Mouse (Mus musculus) myocyte (in vitro differentiated cells): ENCODE results near the gene 2610008E11Rik. TPM values are rescaled to one million over a fixed set of nuclear protein-coding genes. Genes with fewer than 3 reads are reported as not detected.

Experiments
- H3K27me3 ChIP-seq: one replicate; pipeline ENCODE4 v1.6.1; 2011; ENCODE audit not compliant: control insufficient read depth, insufficient read depth, insufficient read length
- H3K36me3 ChIP-seq: one replicate; pipeline ENCODE4 v1.6.1; 2011; ENCODE audit not compliant: control insufficient read depth, insufficient read depth
- H3K4me2 ChIP-seq: one replicate; pipeline ENCODE4 v1.6.1; 2011; ENCODE audit warnings: low read depth, control low read depth
- H3K4me3 ChIP-seq: one replicate; pipeline ENCODE4 v1.5.1; 2011; ENCODE audit warnings: mild to moderate bottlenecking, control low read depth, moderate library complexity
- H3K79me2 ChIP-seq: one replicate; pipeline ENCODE4 v1.6.1; 2011; ENCODE audit not compliant: control insufficient read depth, insufficient read depth
- H3ac ChIP-seq: one replicate; pipeline ENCODE4 v1.6.1; 2011; ENCODE audit not compliant: control insufficient read depth, insufficient read length
- CEBPB ChIP-seq: IDR thresholded peaks from 2 replicates; pipeline ENCODE4 v1.6.1; 2011; ENCODE audit warnings: mild to moderate bottlenecking, moderate library complexity; ENCODE audit not compliant: poor library complexity, insufficient read depth, severe bottlenecking
- E2F4 ChIP-seq: IDR thresholded peaks from one replicate; pipeline ENCODE4 v1.6.1; 2011; ENCODE audit warnings: mild to moderate bottlenecking, control low read depth, moderate library complexity; ENCODE audit not compliant: insufficient read depth
- MAX ChIP-seq: IDR thresholded peaks from one replicate; pipeline ENCODE4 v1.6.1; 2011; ENCODE audit warnings: low read depth, mild to moderate bottlenecking, control low read depth
- MYOD1 ChIP-seq, 3 experiments: IDR thresholded peaks; one replicate each; pipeline ENCODE4 v1.6.1; 2011; ENCODE audit warnings: control low read depth in 2 of 3, low read depth in 2 of 3, mild to moderate bottlenecking in 2 of 3, moderate library complexity in 1 of 3; ENCODE audit not compliant: insufficient read length in 2 of 3, control insufficient read depth in 1 of 3
- MYOG ChIP-seq, 3 experiments: IDR thresholded peaks; one replicate each; pipeline ENCODE4 v1.6.1; 2011; ENCODE audit warnings: control low read depth in 2 of 3, low read depth in 2 of 3, mild to moderate bottlenecking in 2 of 3; ENCODE audit not compliant: insufficient read length in 2 of 3, control insufficient read depth in 1 of 3, insufficient read depth in 1 of 3
- POLR2A ChIP-seq: IDR thresholded peaks from one replicate; pipeline ENCODE4 v1.6.1; 2011; ENCODE audit warnings: low read depth, mild to moderate bottlenecking, control low read depth, moderate library complexity; ENCODE audit not compliant: insufficient read length
- POLR2AphosphoS2 ChIP-seq: IDR thresholded peaks from one replicate; pipeline ENCODE4 v1.6.1; 2011; ENCODE audit warnings: low read depth, control low read depth; ENCODE audit not compliant: insufficient read length
- REST ChIP-seq: IDR thresholded peaks from one replicate; pipeline ENCODE4 v1.6.1; 2011; ENCODE audit warnings: mild to moderate bottlenecking, control low read depth, moderate library complexity; ENCODE audit not compliant: insufficient read depth, insufficient read length
- SRF ChIP-seq: IDR thresholded peaks from one replicate; pipeline ENCODE4 v1.6.1; 2011; ENCODE audit warnings: low read depth; ENCODE audit not compliant: control insufficient read depth, insufficient read length
- TCF12 ChIP-seq: IDR thresholded peaks from one replicate; pipeline ENCODE4 v1.6.1; 2011; ENCODE audit warnings: mild to moderate bottlenecking, control low read depth; ENCODE audit not compliant: poor library complexity, insufficient read depth, severe bottlenecking
- TCF3 ChIP-seq: IDR thresholded peaks from one replicate; pipeline ENCODE4 v1.6.1; 2011; ENCODE audit warnings: low read depth, control low read depth; ENCODE audit not compliant: insufficient read length
- USF1 ChIP-seq: IDR thresholded peaks from one replicate; pipeline ENCODE4 v1.6.1; 2011; ENCODE audit warnings: low read depth, mild to moderate bottlenecking, control low read depth, moderate library complexity
- polyA plus RNA-seq: library from polyadenylated mRNA; unstranded; fragments of >200 nt; fragmentation: generic; extraction: Trizol; gene quantifications from one replicate; pipeline ENCODE4 v1.2.1, GENCODE M21; 2012; ENCODE audit warnings: missing spikeins

2610008E11Rik gene
- polyA plus RNA-seq, 1 experiment = 3.0 TPM

- Histone ChIP-seq H3K36me3 (no peaks in the 10 kb centered on the region), H3K4me2 (no peak overlapping the region), H3ac (no peak overlapping the region), H3K27me3 (no peaks in the 10 kb centered on the region), H3K4me3 (no peak overlapping the region), H3K79me2 (no peaks in the 10 kb centered on the region)
- no peak for TF ChIP-seq MYOD1 (IDR thresholded peaks at IDR 0.05; ENCODE audit: control insufficient read depth in 1 of 3, insufficient read length in 2 of 3, low read depth in 2 of 3)
- TF ChIP-seq TCF12 = no peak
- TF ChIP-seq MYOG (IDR thresholded peaks at IDR 0.05; ENCODE audit: control insufficient read depth in 1 of 3, insufficient read depth in 1 of 3, insufficient read length in 2 of 3, low read depth in 2 of 3) = no peak
- TF ChIP-seq REST = no peak
- no peak for TF ChIP-seq CEBPB
- no peak for TF ChIP-seq POLR2A
- no peak for TF ChIP-seq SRF
- TF ChIP-seq MAX = no peak
- TF ChIP-seq POLR2AphosphoS2 = no peak
- TF ChIP-seq USF1 = no peak
- no peak for TF ChIP-seq E2F4
- TF ChIP-seq TCF3 = no peak
Observed at GRCm38 (mm10) chr10:79107531-79107930, 10.1 kb upstream of the 2610008E11Rik start.

- H3K79me2 ChIP-seq = no peaks in the 10 kb centered on the region
- H3K36me3 ChIP-seq = no peaks in the 10 kb centered on the region
- H3K27me3 ChIP-seq = no peaks in the 10 kb centered on the region
- H3K4me2 ChIP-seq = peak overlapping the region; percentile 28
- TF ChIP-seq CEBPB (peak; percentile 35; the same call in 1 of the 2 replicates), E2F4 (no peak)
- no peak overlapping the region for H3ac ChIP-seq
- no peak overlapping the region for H3K4me3 ChIP-seq
Observed at GRCm38 (mm10) chr10:79106325-79107282, 9.2 kb upstream of the 2610008E11Rik start.

GRCm38 (mm10) chr10:79096706-79097105, 694 bp downstream of the 2610008E11Rik start:
- Histone ChIP-seq H3ac (peak overlapping the region; percentile 92), H3K36me3 (peaks cover 24% of the 10 kb centered on the region), H3K27me3 (no peaks in the 10 kb centered on the region), H3K4me2 (peak overlapping the region; percentile 87), H3K79me2 (peaks cover 32% of the 10 kb centered on the region), H3K4me3 (peak overlapping the region; percentile 42)
- no peak for TF ChIP-seq MYOD1 (IDR thresholded peaks at IDR 0.05; ENCODE audit: control insufficient read depth in 1 of 3, insufficient read length in 2 of 3, low read depth in 2 of 3)
- no peak for TF ChIP-seq TCF3
- TF ChIP-seq MAX = no peak
- no peak for TF ChIP-seq POLR2AphosphoS2
- no peak for TF ChIP-seq USF1
- TF ChIP-seq POLR2A = no peak
- no peak for TF ChIP-seq REST
- no peak for TF ChIP-seq CEBPB
- no peak for TF ChIP-seq TCF12
- TF ChIP-seq E2F4 = no peak

GRCm38 (mm10) chr10:79091731-79092130, 5.7 kb downstream of the 2610008E11Rik start:
- Histone ChIP-seq H3K4me3 (no peak overlapping the region), H3K4me2 (no peak overlapping the region), H3K27me3 (no peaks in the 10 kb centered on the region), H3K79me2 (peaks cover 37% of the 10 kb centered on the region), H3K36me3 (peaks cover 66% of the 10 kb centered on the region), H3ac (no peak overlapping the region)
- TF ChIP-seq CEBPB (no peak), REST (no peak), POLR2A (no peak), POLR2AphosphoS2 (no peak), MYOG (IDR thresholded peaks at IDR 0.05; ENCODE audit: control insufficient read depth in 1 of 3, insufficient read depth in 1 of 3, insufficient read length in 2 of 3, low read depth in 2 of 3) (no peak), MYOD1 (IDR thresholded peaks at IDR 0.05; ENCODE audit: control insufficient read depth in 1 of 3, insufficient read length in 2 of 3, low read depth in 2 of 3) (no peak), E2F4 (no peak), TCF12 (no peak), SRF (no peak)

GRCm38 (mm10) chr10:79089000-79089399, 8.4 kb downstream of the 2610008E11Rik start:
- no peak for TF ChIP-seq REST
- TF ChIP-seq POLR2AphosphoS2 = no peak
- TF ChIP-seq TCF12 = no peak
- TF ChIP-seq MYOD1 (IDR thresholded peaks at IDR 0.05; ENCODE audit: control insufficient read depth in 1 of 3, insufficient read length in 2 of 3, low read depth in 2 of 3) = no peak
- no peak for TF ChIP-seq USF1
- TF ChIP-seq MAX = no peak
- no peak for TF ChIP-seq POLR2A
- TF ChIP-seq CEBPB = no peak
- no peak for TF ChIP-seq MYOG (IDR thresholded peaks at IDR 0.05; ENCODE audit: control insufficient read depth in 1 of 3, insufficient read depth in 1 of 3, insufficient read length in 2 of 3, low read depth in 2 of 3)
- no peak for TF ChIP-seq SRF
- no peak for TF ChIP-seq TCF3
- no peak for TF ChIP-seq E2F4

More at GRCm38 (mm10) chr10:79089000-79089399, 8.4 kb downstream of the 2610008E11Rik start:
- Histone ChIP-seq H3K4me3 (no peak overlapping the region), H3K4me2 (no peak overlapping the region), H3K36me3 (peaks cover 67% of the 10 kb centered on the region), H3K79me2 (peaks cover 10% of the 10 kb centered on the region), H3K27me3 (no peaks in the 10 kb centered on the region), H3ac (no peak overlapping the region)
